ENCODE assay signal across 18 mouse cellular contexts in genomic region chr6:47104951-47105350, GRCm38 (mm10).
"Had no signal": no experiment of that assay in that cellular context is flagged by ENCODE, and none has a peak within 500 bp of the region (broad histone marks: within the 10 kb centered on the region; RNA-seq: fewer than 3 reads in every experiment).

No protein-coding gene starts in this region.

- H3K36me3 ChIP-seq: intestine, embryonic 15.5 days; liver, embryonic 13.5 days; midbrain, embryonic 12.5 days; midbrain, embryonic 15.5 days; neural tube, embryonic 12.5 days; neural tube, embryonic 15.5 days had no signal

- DNase-seq: kidney, postnatal 14 days; layer of hippocampus, postnatal 36 days; liver, embryonic 13.5 days; lung, embryonic 14.5 days; right cerebral cortex, adult 18-20 months; right cerebral cortex, postnatal 14 days; right cerebral cortex, postnatal 4 days; thymus, adult 2 months; thymus, postnatal 14 days; thymus, postnatal 4 days had no signal

- H3K4me1 ChIP-seq: intestine, embryonic 15.5 days; liver, embryonic 13.5 days; midbrain, embryonic 12.5 days; midbrain, embryonic 15.5 days; neural tube, embryonic 12.5 days; neural tube, embryonic 15.5 days had no signal

- H3K27ac ChIP-seq: intestine, embryonic 15.5 days; left cerebral cortex, adult 2 months; liver, embryonic 13.5 days; macrophage; midbrain, embryonic 12.5 days; midbrain, embryonic 15.5 days; neural tube, embryonic 12.5 days; neural tube, embryonic 15.5 days; stomach, postnatal 0 days had no signal

- H3K27me3 ChIP-seq: intestine, embryonic 15.5 days; liver, embryonic 13.5 days; midbrain, embryonic 12.5 days; midbrain, embryonic 15.5 days; neural tube, embryonic 12.5 days; neural tube, embryonic 15.5 days had no signal

- H3K4me3 ChIP-seq: intestine, embryonic 15.5 days; left cerebral cortex, adult 2 months; liver, embryonic 13.5 days; midbrain, embryonic 12.5 days; midbrain, embryonic 15.5 days; neural tube, embryonic 12.5 days; neural tube, embryonic 15.5 days had no signal
